Mouse (Mus musculus): ENCODE results near the gene Grcc10.

- TF ChIP-seq CTCF (IDR thresholded peaks at IDR 0.05; ENCODE audit: control insufficient read depth, insufficient read depth, insufficient replicate concordance, low read depth, low read length) (no peak), POLR2A (IDR thresholded peaks at IDR 0.05; ENCODE audit: control insufficient read depth, low read depth, low read length) (no peak)
These were observed 41.3 kb upstream of the Grcc10 start for GRCm38 (mm10) chr6:124782436-124782835.
